Mouse (Mus musculus) right cerebral cortex, adult 18-20 months (tissue): Measurements from ENCODE around the gene Taar8a.
"Not testable (repeated sequence)": the region's sequence is repeated elsewhere in the genome, so short reads cannot be mapped to it uniquely, and the experiment has no call there.

Experiments
- DNase-seq: peaks from one replicate; pipeline ENCODE4 v3.0.0; 2022; ENCODE audit warnings: mixed read lengths

Taar8a gene

DNA sequence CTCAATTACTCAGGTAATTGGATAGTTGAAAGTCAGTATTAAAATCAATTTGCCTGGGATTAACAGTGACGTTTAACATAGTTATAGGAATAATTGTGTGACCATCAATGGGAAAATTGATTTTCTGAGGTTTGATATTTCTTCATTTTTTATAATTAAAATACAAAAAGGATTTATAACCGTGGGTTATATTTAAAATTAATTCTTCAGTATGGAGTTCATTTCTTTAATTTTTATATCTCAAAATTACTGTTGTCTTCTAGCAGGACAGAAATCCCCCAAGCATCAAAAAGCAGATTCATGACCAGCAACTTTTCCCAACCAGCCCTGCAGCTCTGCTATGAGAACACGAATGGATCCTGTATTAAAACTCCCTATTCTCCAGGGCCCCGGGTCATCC is at the start of gene Taar8a:
Gene Taar8a (plus strand): TSS at position 301 of the 400 bp plus-strand sequence.
- DNase-seq = not testable (repeated sequence)

DNA sequence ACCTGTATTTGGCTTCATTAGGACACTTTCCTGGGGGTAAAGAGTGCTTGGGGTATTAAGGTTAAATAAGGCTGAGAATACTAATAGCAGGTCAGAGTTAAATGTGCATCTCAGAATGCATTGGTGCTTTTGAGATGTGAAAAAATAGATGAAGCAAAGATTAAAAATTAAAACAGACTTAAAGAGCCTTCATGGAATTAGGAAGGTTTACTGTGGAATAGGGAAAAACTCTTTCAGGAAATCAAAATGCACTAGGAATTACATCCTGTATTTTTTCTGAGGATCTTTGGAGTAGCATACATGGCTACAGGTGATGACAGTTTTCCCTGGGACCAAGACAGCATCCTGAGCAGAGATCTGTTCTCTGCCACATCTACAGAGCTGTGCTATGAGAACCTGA is 49.4 kb upstream of the Taar8a start, which contains the start of gene Taar7d:
Gene Taar7d (plus strand): TSS at position 301 of the 400 bp plus-strand sequence.
- no peak for DNase-seq

DNA sequence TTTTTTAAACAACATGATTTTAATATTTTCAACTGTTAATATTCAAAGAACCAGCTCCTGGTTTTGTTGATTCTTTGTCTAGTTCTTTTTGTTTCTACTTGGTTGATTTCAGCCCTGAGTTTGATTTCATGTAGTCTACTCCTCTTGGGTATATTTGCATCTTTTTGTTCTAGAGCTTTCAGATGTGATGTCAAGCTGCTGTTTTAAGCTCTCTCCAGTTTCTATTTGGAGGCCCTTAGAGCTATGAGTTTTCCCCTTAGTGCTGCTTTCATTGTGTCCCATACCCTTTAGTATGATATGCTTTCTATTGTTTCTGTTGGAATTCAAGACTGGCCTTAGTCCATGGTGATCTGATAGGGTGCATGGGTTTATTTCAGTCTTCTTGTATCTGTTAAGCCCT is 45.0 kb upstream of the Taar8a start:
- no peak for DNase-seq

DNA sequence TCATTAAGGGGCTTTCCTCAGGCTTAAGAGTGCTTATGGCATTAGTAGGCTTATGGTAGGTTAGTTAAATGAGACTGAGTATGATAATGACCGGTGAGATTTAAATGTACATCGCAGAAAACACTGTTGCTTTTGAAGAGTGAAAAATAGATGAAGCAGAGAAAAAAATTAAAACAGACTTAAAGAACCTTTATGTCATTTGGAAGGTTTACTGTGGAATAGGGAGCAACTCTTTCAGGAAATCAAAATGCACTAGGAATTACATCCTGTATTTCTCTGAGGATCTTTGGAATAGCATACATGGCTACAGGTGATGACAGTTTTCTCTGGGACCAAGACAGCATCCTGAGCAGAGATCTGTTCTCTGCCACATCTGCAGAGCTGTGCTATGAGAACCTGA is 39.0 kb upstream of the Taar8a start, which contains the start of gene Taar7e:
Gene Taar7e (plus strand): TSS at position 301 of the 400 bp plus-strand sequence.
- no peak for DNase-seq

DNA sequence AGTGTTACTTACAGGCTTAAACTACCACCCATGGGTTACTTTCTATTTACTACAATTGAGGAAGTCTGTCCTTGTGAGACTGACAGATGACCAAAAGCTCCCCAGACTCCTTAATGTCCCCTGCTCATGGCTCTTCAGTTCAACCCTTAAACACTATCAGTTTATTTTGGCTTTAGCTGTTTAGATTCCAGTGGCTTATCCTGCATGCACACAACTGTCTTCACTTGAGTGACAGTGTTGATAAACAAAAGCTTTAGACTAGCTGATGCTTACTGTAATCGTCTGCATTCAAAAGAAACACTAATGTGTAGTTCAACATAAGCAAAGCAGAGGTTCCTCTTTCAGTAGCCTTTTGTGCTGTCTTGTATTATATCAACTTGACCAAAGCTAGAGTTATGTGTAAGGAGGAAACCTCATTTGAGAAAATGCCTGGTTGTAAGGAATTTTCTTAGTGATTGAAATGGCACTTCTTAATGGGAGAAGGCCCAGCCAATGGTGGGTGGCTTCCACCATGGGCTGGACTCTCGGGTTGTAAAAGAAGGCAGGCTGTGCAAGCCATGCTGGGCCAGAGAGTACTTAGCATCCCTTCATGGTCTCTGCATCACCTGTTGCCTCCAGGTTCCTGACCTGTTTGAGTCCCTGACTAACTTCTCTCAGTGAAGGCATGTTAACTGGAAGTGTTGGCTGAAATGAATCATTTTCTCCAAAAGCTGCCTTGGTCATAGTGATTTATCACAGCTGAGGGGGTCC is 36.0 kb upstream of the Taar8a start:
- DNase-seq = no peak

DNA sequence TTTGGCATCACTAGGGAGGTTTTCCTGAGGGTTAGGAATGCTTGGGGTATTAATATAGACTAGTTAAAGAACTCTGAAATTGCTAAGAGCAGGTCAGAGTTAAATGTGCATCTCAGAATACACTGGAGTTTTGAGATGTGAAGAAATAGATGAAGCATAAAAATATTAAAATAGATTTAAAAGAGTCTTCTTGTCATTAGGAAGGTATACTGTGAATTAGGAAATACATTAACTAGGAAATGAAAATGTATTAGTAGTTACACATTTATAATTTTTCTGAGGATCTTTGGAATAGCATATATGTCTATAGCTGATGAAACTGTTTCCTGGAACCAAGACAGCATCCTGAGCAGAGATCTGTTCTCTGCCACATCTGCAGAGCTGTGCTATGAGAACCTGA is 27.1 kb upstream of the Taar8a start, which contains the start of gene Taar7f:
Gene Taar7f (plus strand): TSS at position 301 of the 400 bp plus-strand sequence.
- no peak for DNase-seq

DNA sequence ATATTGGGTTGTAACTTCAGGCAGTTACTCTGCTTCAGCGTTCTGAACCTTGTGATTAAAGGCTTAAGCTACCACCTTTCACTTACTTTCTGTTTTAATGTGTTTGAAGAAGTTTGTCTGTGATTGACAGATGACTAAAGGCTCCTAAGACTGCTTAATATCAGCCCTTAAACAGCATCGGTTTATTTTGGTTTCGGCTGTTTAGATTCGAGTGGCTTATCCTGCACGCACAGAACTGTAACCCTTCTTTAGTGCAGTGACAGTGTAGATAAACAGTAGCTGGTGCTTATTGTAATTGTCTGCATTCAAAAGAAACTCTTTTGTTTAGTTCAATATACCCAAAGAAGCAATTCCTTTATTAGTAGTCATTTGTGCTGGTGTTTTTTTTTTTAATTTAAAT is 24.3 kb upstream of the Taar8a start:
- DNase-seq = no peak

DNA sequence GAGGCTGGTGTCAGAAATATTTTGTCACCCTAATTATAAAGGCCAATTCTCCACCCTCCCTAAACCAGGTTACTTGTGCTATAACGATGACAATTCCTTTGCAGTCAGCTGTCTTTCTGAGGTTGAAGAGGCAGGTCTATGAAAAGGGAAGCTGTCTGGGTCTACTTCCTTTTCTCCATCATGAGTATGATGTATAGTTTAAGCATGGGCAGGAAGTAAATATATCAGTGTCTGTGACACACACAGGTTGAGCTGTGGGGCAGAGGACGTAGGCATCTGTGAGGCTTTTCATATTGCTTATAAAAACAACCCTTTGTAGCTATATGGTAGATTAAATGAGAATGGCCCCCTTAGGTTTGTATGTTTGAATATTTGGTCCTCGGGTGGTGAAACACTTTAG is 17.3 kb upstream of the Taar8a start:
- DNase-seq = no peak

DNA sequence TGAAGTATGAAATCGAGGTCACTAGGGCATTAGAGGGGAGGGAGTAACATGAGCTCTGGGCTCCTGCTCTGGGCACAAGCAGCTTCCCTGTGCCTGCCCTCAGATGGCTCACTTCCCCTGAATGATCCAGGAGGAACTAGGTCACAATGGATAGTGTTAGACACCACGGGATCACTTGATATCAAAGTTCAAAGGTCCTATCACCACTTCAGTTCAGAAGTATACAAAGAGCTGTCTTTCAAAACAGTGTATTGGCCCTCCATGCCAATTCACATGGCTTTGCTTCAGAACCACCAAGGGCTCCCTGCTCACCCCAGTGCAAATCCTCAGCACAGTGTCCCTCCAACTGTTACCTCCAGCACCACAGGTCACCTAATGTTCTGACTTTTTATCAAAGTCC is 1.5 kb upstream of the Taar8a start:
- not testable (repeated sequence) for DNase-seq

DNA sequence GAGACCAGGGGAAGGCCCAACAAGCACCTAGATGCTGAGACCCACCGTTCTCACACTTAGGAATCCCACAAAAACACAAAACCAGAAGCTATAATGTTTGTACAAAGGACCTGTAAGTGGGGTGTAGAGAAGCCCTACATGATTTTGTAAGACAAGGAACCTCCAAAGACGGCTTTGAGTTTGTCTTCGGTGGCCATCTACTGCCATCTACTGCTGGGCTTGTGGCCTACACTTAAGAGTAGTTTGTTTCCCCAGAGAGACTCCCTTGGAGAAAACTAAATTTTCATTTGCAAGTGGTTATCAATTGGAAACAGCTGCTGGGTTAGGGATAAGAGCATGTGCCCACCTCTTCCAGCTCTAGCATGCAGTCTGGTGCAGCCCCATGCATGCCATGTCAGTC is 3.9 kb downstream of the Taar8a start:
- peak; percentile 29 for DNase-seq

DNA sequence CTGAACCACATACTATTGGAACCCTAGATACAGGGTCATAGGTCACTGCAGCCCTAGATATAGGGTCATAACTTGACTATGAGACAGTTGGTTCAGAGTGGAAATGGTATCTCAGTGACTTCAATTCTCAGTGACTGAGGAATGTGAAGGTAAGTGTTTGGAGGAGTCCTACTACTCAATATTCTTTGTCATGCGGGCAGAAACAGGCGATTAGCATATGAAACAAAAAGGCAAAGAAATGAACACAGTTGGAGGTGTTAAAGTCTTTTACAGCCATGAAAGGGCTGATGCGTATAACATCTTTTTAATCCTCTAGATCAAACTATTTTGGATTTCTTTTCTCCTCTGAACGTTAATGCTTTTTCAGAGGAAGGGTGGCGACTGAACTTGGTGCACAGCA is 9.6 kb downstream of the Taar8a start:
- no peak for DNase-seq

DNA sequence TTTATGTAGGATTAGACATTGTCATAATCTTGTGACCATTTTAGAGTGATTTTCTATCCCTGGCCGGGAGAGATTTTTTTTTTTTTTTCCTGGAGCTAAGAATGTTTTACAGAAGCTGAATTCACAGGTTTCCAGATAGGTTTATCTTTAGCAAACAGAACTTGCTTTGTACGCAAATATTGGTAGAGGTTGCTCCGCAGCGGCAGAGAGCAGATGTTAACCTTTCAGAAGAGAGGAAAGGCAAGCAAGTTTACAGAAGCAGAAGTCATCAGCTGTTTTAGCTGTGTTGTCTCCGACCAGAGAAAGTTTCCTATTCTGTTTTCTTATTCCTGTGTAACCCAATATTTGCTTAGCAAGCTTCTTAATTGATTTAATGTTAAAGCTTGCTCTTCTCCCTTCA is 10.3 kb downstream of the Taar8a start:
- no peak for DNase-seq

DNA sequence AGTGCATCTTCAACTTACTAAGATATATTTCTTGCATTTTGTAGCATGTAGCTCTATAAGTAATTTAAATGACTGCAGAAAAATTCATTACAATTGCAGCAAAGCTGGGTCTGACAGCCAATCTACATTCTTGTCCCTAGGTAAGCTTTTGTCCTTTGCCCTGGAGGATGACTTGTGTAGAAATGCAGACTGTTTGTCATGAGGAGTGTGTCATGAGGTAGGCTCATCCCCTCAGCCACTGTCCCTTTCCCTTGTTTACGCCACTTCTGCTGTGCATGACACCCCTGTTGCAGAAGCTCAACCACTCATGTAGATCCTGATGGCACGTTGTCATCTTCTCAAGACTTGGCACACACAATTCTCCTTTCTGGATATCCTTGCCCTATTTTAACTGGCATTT is 10.9 kb downstream of the Taar8a start:
- DNase-seq = no peak

DNA sequence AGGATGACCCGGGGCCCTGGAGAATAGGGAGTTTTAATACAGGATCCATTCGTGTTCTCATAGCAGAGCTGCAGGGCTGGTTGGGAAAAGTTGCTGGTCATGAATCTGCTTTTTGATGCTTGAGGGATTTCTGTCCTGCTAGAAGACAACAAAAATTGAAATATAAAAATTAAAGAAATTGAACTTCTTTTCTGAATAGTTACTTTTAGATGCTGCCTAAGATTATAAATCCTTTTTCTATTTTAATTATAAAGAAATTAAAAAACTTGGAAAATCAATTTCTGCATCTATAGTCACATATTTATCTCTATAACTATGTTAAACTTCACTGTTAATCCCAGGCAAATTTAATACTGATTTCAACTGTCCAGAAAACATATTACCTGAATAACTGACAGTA is 15.9 kb downstream of the Taar8a start, which contains the start of gene Taar8b:
Gene Taar8b (minus strand): TSS at position 101 of the 400 bp plus-strand sequence.
- no peak for DNase-seq

DNA sequence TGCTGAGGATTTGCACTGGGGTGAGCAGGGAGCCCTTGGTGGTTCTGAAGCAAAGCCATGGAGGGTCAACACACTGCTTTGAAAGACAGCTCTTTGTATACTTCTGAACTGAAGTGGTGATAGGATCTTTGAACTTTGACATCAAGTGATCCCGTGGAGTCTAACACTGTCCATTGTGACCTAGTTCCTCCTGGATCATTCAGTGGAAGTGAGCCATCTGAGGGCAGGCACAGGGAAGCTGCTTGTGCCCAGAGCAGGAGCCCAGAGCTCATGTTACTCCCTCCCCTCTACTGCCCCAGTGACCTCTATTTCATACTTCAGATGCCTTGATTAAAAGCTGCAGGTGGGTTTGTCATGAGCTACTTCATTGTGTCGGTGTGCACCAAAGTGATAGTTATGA is 20.7 kb downstream of the Taar8a start:
- DNase-seq = not testable (repeated sequence)

DNA sequence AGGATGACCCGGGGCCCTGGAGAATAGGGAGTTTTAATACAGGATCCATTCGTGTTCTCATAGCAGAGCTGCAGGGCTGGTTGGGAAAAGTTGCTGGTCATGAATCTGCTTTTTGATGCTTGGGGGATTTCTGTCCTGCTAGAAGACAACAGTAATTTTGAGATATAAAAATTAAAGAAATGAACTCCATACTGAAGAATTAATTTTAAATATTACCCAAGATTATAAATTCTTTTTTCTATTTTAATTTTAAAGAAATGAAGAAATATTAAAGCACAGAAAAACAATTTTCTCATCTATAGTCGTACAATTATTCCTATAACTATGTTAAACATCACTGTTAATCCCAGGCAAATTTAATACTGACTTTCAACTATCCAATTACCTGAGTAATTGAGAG is 25.5 kb downstream of the Taar8a start, which contains the start of gene Taar8c:
Gene Taar8c (minus strand): TSS at position 101 of the 400 bp plus-strand sequence.
- DNase-seq = not testable (repeated sequence)

DNA sequence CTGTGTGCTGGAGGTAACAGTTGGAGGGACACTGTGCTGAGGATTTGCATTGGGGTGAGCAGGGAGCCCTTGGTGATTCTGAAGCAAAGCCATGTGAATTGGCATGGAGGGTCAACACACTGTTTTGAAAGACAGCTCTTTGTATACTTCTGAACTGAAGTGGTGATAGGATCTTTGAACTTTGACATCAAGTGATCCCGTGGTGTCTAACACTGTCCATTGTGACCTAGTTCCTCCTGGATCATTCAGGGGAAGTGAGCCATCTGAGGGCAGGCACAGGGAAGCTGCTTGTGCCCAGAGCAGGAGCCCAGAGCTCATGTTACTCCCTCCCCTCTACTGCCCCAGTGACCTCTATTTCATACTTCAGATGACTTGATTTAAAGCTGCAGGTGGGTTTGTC is 27.0 kb downstream of the Taar8a start:
- DNase-seq = not testable (repeated sequence)

DNA sequence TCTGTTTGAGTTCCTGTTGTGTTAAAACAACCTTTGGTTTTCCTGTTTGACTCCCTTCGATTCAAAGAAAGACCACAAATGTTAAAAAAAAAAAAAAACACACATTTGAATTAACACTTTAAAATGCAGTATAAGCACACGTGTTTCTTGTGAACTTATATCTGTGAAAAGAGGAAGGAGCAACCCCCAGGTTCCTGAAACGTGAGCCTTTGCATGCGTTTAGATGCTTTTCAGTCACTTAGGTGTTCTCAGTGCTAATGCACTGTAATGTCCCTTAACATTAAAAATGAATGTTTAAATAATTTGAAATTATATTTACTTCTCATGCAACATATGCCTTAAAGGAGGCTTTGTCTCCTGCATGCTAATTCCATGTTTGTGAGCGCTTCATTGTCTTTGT is 31.4 kb downstream of the Taar8a start:
- no peak for DNase-seq

DNA sequence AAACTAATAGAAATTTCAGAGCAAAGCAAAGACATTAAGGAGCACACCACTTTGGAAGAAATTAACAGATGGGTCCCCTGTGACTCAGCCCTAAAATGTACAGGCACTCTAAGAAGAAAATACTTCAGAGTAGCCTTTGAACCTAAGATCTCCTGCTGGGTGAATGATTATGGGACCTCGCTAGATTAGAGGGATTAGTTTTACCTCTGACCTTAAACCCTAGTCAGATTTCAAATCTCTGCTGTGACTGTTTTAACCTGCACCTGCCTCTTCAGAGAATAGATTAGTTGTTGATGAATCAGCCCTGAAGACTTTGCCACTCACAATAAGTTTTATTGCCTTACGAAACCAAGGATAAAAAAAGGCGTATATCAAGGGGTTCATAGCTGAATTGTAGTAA is 31.9 kb downstream of the Taar8a start:
- no peak for DNase-seq

DNA sequence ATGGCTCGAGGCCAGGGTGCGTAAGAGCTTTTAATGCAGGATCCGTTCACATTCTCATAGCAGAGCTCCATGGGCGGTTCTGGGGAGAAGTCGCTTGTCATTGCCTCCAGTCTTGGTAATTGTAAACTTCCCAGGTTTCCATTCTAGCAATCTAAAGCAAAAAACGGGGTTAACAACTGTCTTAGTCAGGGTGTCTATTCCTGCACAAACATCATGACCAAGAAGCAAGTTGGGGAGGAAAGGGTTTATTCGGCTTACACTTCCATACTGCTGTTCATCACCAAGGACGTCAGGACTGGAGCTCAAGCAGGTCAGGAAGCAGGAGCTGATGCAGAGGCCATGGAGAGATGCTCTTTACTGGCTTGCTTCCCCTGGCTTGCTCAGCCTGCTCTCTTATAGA is 33.1 kb downstream of the Taar8a start, which contains the start of gene Taar9:
Gene Taar9 (minus strand): TSS at position 101 of the 400 bp plus-strand sequence.
- DNase-seq = not testable (repeated sequence)

DNA sequence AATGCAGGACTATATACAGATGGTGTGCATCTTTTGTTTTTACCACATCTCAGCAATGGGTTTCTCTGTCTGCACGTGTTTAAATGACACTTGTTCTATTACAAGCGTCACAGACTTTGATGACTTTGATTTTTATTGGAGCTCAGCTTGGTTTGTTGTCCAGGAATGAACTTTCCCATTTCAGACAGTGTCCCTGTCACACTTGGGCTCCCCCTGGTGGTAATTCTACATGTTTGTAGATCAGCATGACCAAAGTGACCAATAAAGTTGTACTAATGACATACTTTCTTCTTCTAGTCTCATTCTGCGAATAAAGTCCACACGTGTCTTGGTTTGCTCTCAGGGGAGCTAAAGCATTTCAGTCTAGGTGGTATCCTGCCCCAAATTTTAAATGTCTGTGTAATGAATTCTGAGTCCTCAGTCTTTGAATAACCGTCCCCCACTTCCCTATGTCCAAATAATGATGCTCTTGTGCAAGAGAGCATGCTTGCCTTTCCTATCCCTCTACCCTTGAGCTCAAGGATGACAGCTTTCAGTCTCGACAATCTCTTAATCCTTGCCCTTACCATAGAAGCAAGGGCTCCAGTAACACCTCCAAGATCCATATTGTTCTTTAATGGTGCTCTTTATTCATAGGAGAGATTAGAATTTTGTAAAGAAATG is 34.9 kb downstream of the Taar8a start:
- DNase-seq = peak; percentile 24
